Mouse (Mus musculus) testis, adult 2 months (tissue): ENCODE data around the gene Numbl.

Source experiments
- CTCF ChIP-seq: fragments of 200-500 bp; IDR thresholded peaks from 2 replicates; pipeline ENCODE4 v1.5.1; 2012; ENCODE audit warnings: low read depth, mild to moderate bottlenecking, inconsistent platforms, low read length, moderate library complexity; ENCODE audit not compliant: control insufficient read depth, insufficient read depth, insufficient replicate concordance
- POLR2A ChIP-seq: fragments of 200-500 bp; IDR thresholded peaks from 2 replicates; pipeline ENCODE4 v1.6.1; 2012; ENCODE audit warnings: low read depth, mild to moderate bottlenecking, inconsistent platforms, low read length, moderate library complexity; ENCODE audit not compliant: control insufficient read depth

- no peak for TF ChIP-seq CTCF
- TF ChIP-seq POLR2A: no peak
Measured at GRCm38 (mm10) chr7:27308821-27309549, 50.8 kb downstream of the Numbl start.
